Mouse (Mus musculus): ENCODE data around the gene Hspbp1. TPM values are rescaled to one million over a fixed set of nuclear protein-coding genes. Genes with fewer than 3 reads are reported as not detected.
A peak's percentile ranks its signal among the peaks of the same experiment; 100 is the strongest.

The Hspbp1 gene
- polyA plus RNA-seq, 1 experiment: 11.7 TPM

DNA sequence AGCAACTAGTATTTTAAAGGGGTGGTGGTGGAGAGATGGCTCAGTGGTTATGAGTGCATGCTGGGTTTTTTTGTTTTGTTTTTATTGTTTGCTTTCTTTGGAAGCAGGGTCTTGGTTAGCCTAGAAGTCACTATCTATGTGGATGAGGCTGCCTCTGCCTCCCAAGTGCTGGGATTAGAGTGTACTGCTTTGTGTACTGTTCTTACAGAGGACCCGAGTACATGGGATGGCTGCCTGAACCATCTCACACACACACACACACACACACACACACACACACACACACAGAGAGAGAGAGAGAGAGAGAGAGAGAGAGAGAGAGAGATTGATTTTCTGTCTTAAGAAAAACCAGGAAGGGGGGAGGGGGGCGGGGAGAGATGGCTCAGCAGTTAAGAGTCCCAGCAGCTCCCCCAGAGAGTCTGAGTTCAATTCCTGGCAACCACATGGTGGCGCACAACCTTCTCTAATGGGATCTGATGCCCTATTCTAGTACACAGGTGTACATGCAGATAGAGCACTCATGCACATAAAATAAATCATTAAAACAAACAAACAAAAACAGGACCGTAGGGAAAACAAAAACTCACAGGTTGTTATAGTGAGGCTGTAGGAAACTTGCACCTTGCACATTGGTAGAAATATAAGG, 61.2 kb downstream of the Hspbp1 start:
- 10% methylated on average over 4 of the region's 4 CpGs for WGBS
- no peak overlapping the region for H3K4me3 ChIP-seq (replicated peaks; ENCODE audit: control insufficient read depth, low read depth, low read length)
- H3K27ac ChIP-seq (ENCODE audit: control insufficient read depth, insufficient read depth, low read depth, low read length, poor library complexity): no peak overlapping the region
- peaks cover 2% of the 10 kb centered on the region; the same call in 1 of the 2 replicates for H3K4me1 ChIP-seq (ENCODE audit: control insufficient read depth, insufficient read depth, low read length)
- no peak for TF ChIP-seq POLR2A (IDR thresholded peaks at IDR 0.05; ENCODE audit: borderline replicate concordance, control insufficient read depth, low read depth, low read length)
- TF ChIP-seq CTCF (IDR thresholded peaks at IDR 0.05; ENCODE audit: control insufficient read depth, insufficient read depth, low read length): peak; percentile 51

DNA sequence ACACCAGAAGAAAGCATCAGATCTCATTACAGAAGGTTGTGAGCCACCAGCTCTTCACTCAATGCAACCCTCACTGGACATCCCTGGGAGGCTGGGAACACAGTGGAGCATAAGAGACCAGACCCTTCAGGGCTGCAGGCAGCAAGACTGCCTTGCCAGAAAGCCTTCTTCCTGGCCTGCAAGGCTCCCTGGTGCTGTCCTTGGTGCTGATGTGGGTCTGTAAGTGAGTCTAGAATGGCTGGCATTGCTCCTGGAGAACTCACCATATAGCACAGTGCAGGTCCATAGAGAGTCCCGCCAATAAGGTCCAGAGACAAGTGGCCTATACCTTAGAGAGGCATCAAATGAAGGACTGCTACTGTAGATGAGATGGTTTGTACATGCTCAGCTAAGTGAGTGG, 64.9 kb downstream of the Hspbp1 start:
- TF ChIP-seq POLR2A (IDR thresholded peaks at IDR 0.05; ENCODE audit: borderline replicate concordance, control insufficient read depth, low read depth, low read length) (no peak), CTCF (IDR thresholded peaks at IDR 0.05; ENCODE audit: control insufficient read depth, insufficient read depth, low read length) (no peak)
- H3K27ac ChIP-seq (ENCODE audit: control insufficient read depth, insufficient read depth, low read depth, low read length, poor library complexity): no peak overlapping the region
- WGBS: 31% methylated on average over 1 of the region's 1 CpGs
- peaks cover 2% of the 10 kb centered on the region; the same call in 1 of the 2 replicates for H3K4me1 ChIP-seq (ENCODE audit: control insufficient read depth, insufficient read depth, low read length)
- H3K4me3 ChIP-seq (replicated peaks; ENCODE audit: control insufficient read depth, low read depth, low read length): no peak overlapping the region

DNA sequence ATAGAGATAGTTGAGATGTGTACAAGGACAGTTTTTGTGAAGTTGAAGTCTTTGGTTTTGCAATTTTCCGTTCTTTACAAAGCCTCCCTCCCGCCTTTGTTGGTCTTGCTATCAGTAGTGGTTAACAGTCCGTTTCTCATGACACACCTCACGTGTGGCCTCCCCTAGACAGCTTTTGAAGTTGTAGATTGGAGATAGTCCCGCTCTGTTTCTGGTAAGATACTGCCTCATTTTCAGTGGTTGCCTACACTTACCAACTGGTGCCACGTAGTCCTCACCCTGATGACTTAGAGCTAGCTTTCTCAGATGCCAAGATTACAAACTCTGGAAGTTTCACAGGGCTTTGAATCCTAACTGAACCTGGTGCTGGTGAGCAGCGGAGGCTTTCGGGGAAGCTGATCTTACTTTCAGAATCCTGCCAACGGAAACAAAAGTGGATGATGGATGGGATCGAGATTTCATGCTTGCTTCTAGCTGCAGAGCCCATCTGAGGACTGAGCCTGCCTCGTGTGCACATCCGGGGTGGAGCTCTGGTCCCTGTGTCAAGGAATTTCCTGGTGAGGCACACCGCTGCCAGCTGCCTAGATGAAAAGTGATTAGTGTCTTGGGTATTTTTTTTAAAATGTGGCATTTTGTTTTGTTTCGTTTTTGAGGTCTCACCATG, 71.0 kb downstream of the Hspbp1 start:
- Histone ChIP-seq H3K4me1 (ENCODE audit: control insufficient read depth, insufficient read depth, low read length) (no peaks in the 10 kb centered on the region; the same call in 1 of the 2 replicates), H3K4me3 (replicated peaks; ENCODE audit: control insufficient read depth, low read depth, low read length) (no peak overlapping the region), H3K27ac (ENCODE audit: control insufficient read depth, insufficient read depth, low read depth, low read length, poor library complexity) (peak overlapping the region; percentile 42; the same call in 1 of the 2 replicates)
- 19% methylated on average over 14 of the region's 14 CpGs for WGBS
- TF ChIP-seq CTCF (IDR thresholded peaks at IDR 0.05; ENCODE audit: control insufficient read depth, insufficient read depth, low read length) (no peak), POLR2A (IDR thresholded peaks at IDR 0.05; ENCODE audit: borderline replicate concordance, control insufficient read depth, low read depth, low read length) (no peak)

DNA sequence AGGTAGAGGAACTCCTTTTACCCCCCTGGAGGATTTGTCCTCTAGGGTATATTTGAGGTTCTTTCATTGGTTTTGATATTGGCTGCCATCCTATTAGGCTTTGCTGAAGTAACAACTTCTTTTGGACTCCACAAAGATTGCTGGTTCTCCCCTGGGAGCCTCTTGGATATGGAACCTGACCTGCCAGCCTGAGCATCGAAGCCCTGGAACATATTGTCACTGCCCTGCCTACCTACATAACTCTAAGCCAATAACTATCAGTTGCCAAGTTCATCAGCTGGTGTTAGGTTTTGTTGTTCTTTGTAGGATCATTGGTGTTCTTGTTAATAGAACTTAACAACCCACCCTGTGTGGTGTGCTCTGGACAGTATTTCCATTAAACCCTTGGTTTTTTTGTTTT, 71.9 kb downstream of the Hspbp1 start:
- no peak for TF ChIP-seq POLR2A (IDR thresholded peaks at IDR 0.05; ENCODE audit: borderline replicate concordance, control insufficient read depth, low read depth, low read length)
- no peak for TF ChIP-seq CTCF (IDR thresholded peaks at IDR 0.05; ENCODE audit: control insufficient read depth, insufficient read depth, low read length)
- Histone ChIP-seq H3K27ac (ENCODE audit: control insufficient read depth, insufficient read depth, low read depth, low read length, poor library complexity) (no peak overlapping the region), H3K4me1 (ENCODE audit: control insufficient read depth, insufficient read depth, low read length) (no peaks in the 10 kb centered on the region; the same call in 1 of the 2 replicates), H3K4me3 (replicated peaks; ENCODE audit: control insufficient read depth, low read depth, low read length) (no peak overlapping the region)
- WGBS: 80% methylated on average over 1 of the region's 1 CpGs

DNA sequence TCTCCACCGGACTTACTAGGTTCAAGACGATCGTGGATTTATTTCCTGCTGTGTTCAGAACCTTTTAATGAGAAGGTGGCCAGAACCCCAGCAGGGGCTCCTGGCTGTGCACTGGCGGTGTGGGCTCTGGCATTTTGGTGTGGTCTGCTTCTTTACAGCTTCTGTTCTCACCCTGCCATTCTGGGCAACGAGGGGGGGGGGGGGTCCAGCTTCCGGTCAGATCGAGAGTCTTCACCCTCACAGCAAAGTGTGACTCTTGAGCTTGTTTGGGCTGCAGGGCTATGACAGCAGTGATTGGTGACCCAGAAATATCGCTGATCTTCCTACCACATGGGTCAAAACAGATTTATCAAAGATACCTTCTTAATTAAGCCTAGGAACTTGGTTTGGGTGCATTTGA, 72.5 kb downstream of the Hspbp1 start:
- Histone ChIP-seq H3K27ac (ENCODE audit: control insufficient read depth, insufficient read depth, low read depth, low read length, poor library complexity) (no peak overlapping the region), H3K4me3 (replicated peaks; ENCODE audit: control insufficient read depth, low read depth, low read length) (no peak overlapping the region), H3K4me1 (ENCODE audit: control insufficient read depth, insufficient read depth, low read length) (no peaks in the 10 kb centered on the region; the same call in 1 of the 2 replicates)
- 65% methylated on average over 8 of the region's 8 CpGs for WGBS
- TF ChIP-seq CTCF (IDR thresholded peaks at IDR 0.05; ENCODE audit: control insufficient read depth, insufficient read depth, low read length) (no peak), POLR2A (IDR thresholded peaks at IDR 0.05; ENCODE audit: borderline replicate concordance, control insufficient read depth, low read depth, low read length) (no peak)

DNA sequence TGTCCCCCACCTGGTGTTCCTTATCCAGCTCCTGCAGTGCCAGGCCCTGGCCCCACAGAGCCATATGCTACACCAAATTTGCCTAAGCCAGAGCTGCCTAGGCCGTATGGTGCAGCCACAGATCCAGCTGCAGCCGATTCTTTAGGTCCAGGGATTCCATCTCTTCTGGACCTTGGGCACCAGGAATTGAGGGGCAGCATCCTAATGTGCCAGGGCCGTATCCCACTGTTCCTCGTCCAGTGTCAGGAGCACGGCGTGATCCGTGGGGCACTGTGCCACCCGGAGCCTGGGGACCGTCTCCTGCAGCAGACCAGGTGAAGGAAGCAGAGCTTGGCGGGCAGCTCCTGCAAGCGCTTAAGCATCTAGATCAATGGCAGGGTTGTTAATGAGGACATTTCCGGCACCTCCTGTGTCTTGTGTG, 72.9 kb downstream of the Hspbp1 start:
- Histone ChIP-seq H3K4me1 (ENCODE audit: control insufficient read depth, insufficient read depth, low read length) (no peaks in the 10 kb centered on the region; the same call in 1 of the 2 replicates), H3K4me3 (replicated peaks; ENCODE audit: control insufficient read depth, low read depth, low read length) (no peak overlapping the region), H3K27ac (ENCODE audit: control insufficient read depth, insufficient read depth, low read depth, low read length, poor library complexity) (no peak overlapping the region)
- TF ChIP-seq CTCF (IDR thresholded peaks at IDR 0.05; ENCODE audit: control insufficient read depth, insufficient read depth, low read length): no peak
- TF ChIP-seq POLR2A (IDR thresholded peaks at IDR 0.05; ENCODE audit: borderline replicate concordance, control insufficient read depth, low read depth, low read length): no peak
- WGBS: 85% methylated on average over 12 of the region's 12 CpGs

DNA sequence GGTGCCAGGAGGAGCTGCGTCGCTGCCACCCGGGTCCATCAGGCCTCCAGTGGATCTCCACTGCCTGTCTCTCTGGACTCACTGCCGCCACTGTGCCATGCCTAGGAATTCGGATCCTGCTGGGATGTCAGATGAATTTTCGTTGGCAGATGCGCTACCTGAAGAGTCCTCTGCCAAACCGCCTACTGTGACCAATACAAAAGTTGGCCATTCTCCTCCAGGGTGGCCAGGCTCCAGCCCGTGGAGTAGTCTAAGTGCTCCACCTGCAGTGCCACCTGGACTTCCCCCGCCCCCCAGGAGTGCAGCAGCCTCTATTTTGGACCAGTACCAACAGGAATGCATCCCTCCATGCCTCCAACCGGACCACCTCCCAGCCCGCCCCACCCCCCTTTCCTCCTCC, 73.4 kb downstream of the Hspbp1 start:
- no peak for TF ChIP-seq POLR2A (IDR thresholded peaks at IDR 0.05; ENCODE audit: borderline replicate concordance, control insufficient read depth, low read depth, low read length)
- TF ChIP-seq CTCF (IDR thresholded peaks at IDR 0.05; ENCODE audit: control insufficient read depth, insufficient read depth, low read length): no peak
- H3K4me1 ChIP-seq (ENCODE audit: control insufficient read depth, insufficient read depth, low read length): no peaks in the 10 kb centered on the region; the same call in 1 of the 2 replicates
- no peak overlapping the region for H3K27ac ChIP-seq (ENCODE audit: control insufficient read depth, insufficient read depth, low read depth, low read length, poor library complexity)
- no peak overlapping the region for H3K4me3 ChIP-seq (replicated peaks; ENCODE audit: control insufficient read depth, low read depth, low read length)
- WGBS: 85% methylated on average over 12 of the region's 12 CpGs

Other genes with a start within 250 kb of the Hspbp1 start
- 3.6 and 6.9 TPM in 2 replicates for gene Rdh13, start 239.4 kb downstream of the Hspbp1 start, polyA plus RNA-seq (2011; ENCODE audit: insufficient read depth, insufficient read length, low replicate concordance, missing spikeins)
- 7.3 and 16.5 TPM in 2 replicates for gene Eps8l1, start 224.4 kb downstream of the Hspbp1 start, polyA plus RNA-seq (2011; ENCODE audit: insufficient read depth, insufficient read length, low replicate concordance, missing spikeins)
- 163 and 340 TPM in 2 replicates for gene Ppp1r12c, start 183.4 kb downstream of the Hspbp1 start, polyA plus RNA-seq (2011; ENCODE audit: insufficient read depth, insufficient read length, low replicate concordance, missing spikeins)
- 7.4 and 30.5 TPM in 2 replicates for gene Tnnt1, start 168.7 kb downstream of the Hspbp1 start, polyA plus RNA-seq (2011; ENCODE audit: insufficient read depth, insufficient read length, low replicate concordance, missing spikeins)
- gene Tnni3, start 160.8 kb downstream of the Hspbp1 start, polyA plus RNA-seq (2011; ENCODE audit: insufficient read depth, insufficient read length, low replicate concordance, missing spikeins): 4.9 and 25.9 TPM in 2 replicates
- 1.2 and 2.2 TPM in 2 replicates for gene Dnaaf3, start 152.6 kb downstream of the Hspbp1 start, polyA plus RNA-seq (2011; ENCODE audit: insufficient read depth, insufficient read length, low replicate concordance, missing spikeins)
- gene Syt5, start 137.5 kb downstream of the Hspbp1 start, polyA plus RNA-seq (2011; ENCODE audit: insufficient read depth, insufficient read length, low replicate concordance, missing spikeins): 0.74 TPM in 1 of 2 replicates, not detected in the other
- not detected in 2 replicates for gene Ptprh, start 81.0 kb downstream of the Hspbp1 start, polyA plus RNA-seq (2011; ENCODE audit: insufficient read depth, insufficient read length, low replicate concordance, missing spikeins)
- 36.2 and 42.5 TPM in 2 replicates for gene Tmem86b, start 53.6 kb downstream of the Hspbp1 start, polyA plus RNA-seq (2011; ENCODE audit: insufficient read depth, insufficient read length, low replicate concordance, missing spikeins)
- gene Ppp6r1, start 26.0 kb downstream of the Hspbp1 start, polyA plus RNA-seq (2011; ENCODE audit: insufficient read depth, insufficient read length, low replicate concordance, missing spikeins): 53.3 and 89.0 TPM in 2 replicates
- gene Brsk1, start 5.5 kb upstream of the Hspbp1 start, polyA plus RNA-seq (2011; ENCODE audit: insufficient read depth, insufficient read length, low replicate concordance, missing spikeins): 3.7 TPM in 1 of 2 replicates, not detected in the other
- 5.1 and 7.2 TPM in 2 replicates for gene Tmem150b, start 40.2 kb upstream of the Hspbp1 start, polyA plus RNA-seq (2011; ENCODE audit: insufficient read depth, insufficient read length, low replicate concordance, missing spikeins)
- 98.4 and 144 TPM in 2 replicates for gene Kmt5c, start 55.0 kb upstream of the Hspbp1 start, polyA plus RNA-seq (2011; ENCODE audit: insufficient read depth, insufficient read length, low replicate concordance, missing spikeins)
- gene Cox6b2, start 68.0 kb upstream of the Hspbp1 start, polyA plus RNA-seq (2011; ENCODE audit: insufficient read depth, insufficient read length, low replicate concordance, missing spikeins): 169 and 179 TPM in 2 replicates
- not detected in 2 replicates for gene Fam71e2, start 86.2 kb upstream of the Hspbp1 start, polyA plus RNA-seq (2011; ENCODE audit: insufficient read depth, insufficient read length, low replicate concordance, missing spikeins)
- gene Il11, start 97.8 kb upstream of the Hspbp1 start, polyA plus RNA-seq (2011; ENCODE audit: insufficient read depth, insufficient read length, low replicate concordance, missing spikeins): not detected in 2 replicates
- gene Tmem190, start 97.9 kb upstream of the Hspbp1 start, polyA plus RNA-seq (2011; ENCODE audit: insufficient read depth, insufficient read length, low replicate concordance, missing spikeins): not detected in 2 replicates
- 3.9 and 12.0 TPM in 2 replicates for gene Tmem238, start 104.6 kb upstream of the Hspbp1 start, polyA plus RNA-seq (2011; ENCODE audit: insufficient read depth, insufficient read length, low replicate concordance, missing spikeins)
- 441 and 887 TPM in 2 replicates for gene Rpl28, start 107.8 kb upstream of the Hspbp1 start, polyA plus RNA-seq (2011; ENCODE audit: insufficient read depth, insufficient read length, low replicate concordance, missing spikeins)
- gene Ube2s, start 127.5 kb upstream of the Hspbp1 start, polyA plus RNA-seq (2011; ENCODE audit: insufficient read depth, insufficient read length, low replicate concordance, missing spikeins): 367 and 488 TPM in 2 replicates
- gene Shisa7, start 159.6 kb upstream of the Hspbp1 start, polyA plus RNA-seq (2011; ENCODE audit: insufficient read depth, insufficient read length, low replicate concordance, missing spikeins): 0.25 and 0.67 TPM in 2 replicates
- 3.9 and 12.4 TPM in 2 replicates for gene Isoc2b, start 185.2 kb upstream of the Hspbp1 start, polyA plus RNA-seq (2011; ENCODE audit: insufficient read depth, insufficient read length, low replicate concordance, missing spikeins)
- gene Isoc2a, start 192.1 kb upstream of the Hspbp1 start, polyA plus RNA-seq (2011; ENCODE audit: insufficient read depth, insufficient read length, low replicate concordance, missing spikeins): 10.7 and 21.3 TPM in 2 replicates
- not detected in 2 replicates for gene Gm36210, start 221.4 kb upstream of the Hspbp1 start, polyA plus RNA-seq (2011; ENCODE audit: insufficient read depth, insufficient read length, low replicate concordance, missing spikeins)
- gene Zfp628, start 230.1 kb upstream of the Hspbp1 start, polyA plus RNA-seq (2011; ENCODE audit: insufficient read depth, insufficient read length, low replicate concordance, missing spikeins): 7.6 and 10.6 TPM in 2 replicates
- 1.4 and 2.8 TPM in 2 replicates for gene Nat14, start 237.0 kb upstream of the Hspbp1 start, polyA plus RNA-seq (2011; ENCODE audit: insufficient read depth, insufficient read length, low replicate concordance, missing spikeins)
- gene Ssc5d, start 240.7 kb upstream of the Hspbp1 start, polyA plus RNA-seq (2011; ENCODE audit: insufficient read depth, insufficient read length, low replicate concordance, missing spikeins): 0.70 and 1.5 TPM in 2 replicates

All from bone marrow, adult 2 months (tissue).